Mouse (Mus musculus) CH12.LX (cell line): Measurements from ENCODE around the gene Cpt1b. TPM values are rescaled to one million over a fixed set of nuclear protein-coding genes. Genes with fewer than 3 reads are reported as not detected.

Experiments used
- DNase-seq: peaks from one replicate; pipeline ENCODE4 v3.0.0-alpha.2; 2013; ENCODE audit errors: extremely low read depth
- H3K27ac ChIP-seq: 2 replicates; pipeline ENCODE4 v1.5.1; 2012; ENCODE audit warnings: low read depth, mild to moderate bottlenecking, control low read depth, moderate library complexity; ENCODE audit not compliant: insufficient read depth
- H3K27me3 ChIP-seq: replicated peaks from 2 replicates; pipeline ENCODE3; 2012; ENCODE audit warnings: inconsistent platforms
- H3K36me3 ChIP-seq, 2 experiments: replicated peaks in 1 of 2; 2 replicates each; pipeline versions ENCODE3 to v1.6.1; 2012; ENCODE audit warnings: inconsistent platforms in 1 of 2, low read length in 1 of 2, mild to moderate bottlenecking in 1 of 2, mixed read lengths in 1 of 2, moderate library complexity in 1 of 2; ENCODE audit not compliant: control insufficient read depth in 1 of 2, insufficient read depth in 1 of 2
- H3K4me1 ChIP-seq, 2 experiments: 2 replicates each; pipeline ENCODE4 v1.6.1; 2012; ENCODE audit warnings: inconsistent platforms in 1 of 2, moderate library complexity in 1 of 2; ENCODE audit not compliant: insufficient read depth in 2 of 2, control insufficient read depth in 1 of 2
- H3K4me2 ChIP-seq: 2 replicates; pipeline ENCODE4 v1.6.1; 2012; ENCODE audit warnings: low read depth, mild to moderate bottlenecking, control low read depth; ENCODE audit not compliant: poor library complexity, insufficient read depth, severe bottlenecking
- H3K4me3 ChIP-seq, 3 experiments: fragments of 150-350 bp in 1 of 3; sonication (generic) in 1 of 3; replicated peaks in 1 of 3; 2 replicates each; pipeline versions ENCODE3 to v1.5.1; 2011 to 2012; ENCODE audit warnings: low read depth in 2 of 3, low read length in 2 of 3, mild to moderate bottlenecking in 2 of 3, moderate library complexity in 2 of 3, control low read depth in 1 of 3, improper control_type of control experiment in 1 of 3, inconsistent platforms in 1 of 3, mixed read lengths in 1 of 3; ENCODE audit not compliant: poor library complexity in 1 of 3
- H3K79me2 ChIP-seq: replicated peaks from 2 replicates; pipeline ENCODE4 v1.6.1; 2012; ENCODE audit warnings: mild to moderate bottlenecking, moderate library complexity; ENCODE audit not compliant: control insufficient read depth, poor library complexity, insufficient read depth, severe bottlenecking; ENCODE audit errors: extremely low read depth
- H3K9ac ChIP-seq: 2 replicates; pipeline ENCODE4 v1.6.1; 2012; ENCODE audit warnings: low read depth, mild to moderate bottlenecking, control low read depth, moderate library complexity; ENCODE audit not compliant: insufficient read depth
- H3K9me3 ChIP-seq: replicated peaks from 2 replicates; pipeline ENCODE3; 2012; ENCODE audit warnings: low read length, inconsistent platforms, mixed read lengths
- BHLHE40 ChIP-seq: IDR thresholded peaks from 2 replicates; pipeline ENCODE4 v1.6.1; 2011; ENCODE audit warnings: mild to moderate bottlenecking, low read depth, low read length, improper control_type of control experiment
- CHD2 ChIP-seq: IDR thresholded peaks from 2 replicates; pipeline ENCODE4 v1.6.1; 2011; ENCODE audit warnings: low read length, improper control_type of control experiment
- EP300 ChIP-seq: IDR thresholded peaks from 2 replicates; pipeline ENCODE4 v1.6.1; 2011; ENCODE audit warnings: low read length, improper control_type of control experiment
- ETS1 ChIP-seq: conservative IDR thresholded peaks from 2 replicates; pipeline ENCODE4 v1.6.1; 2012; ENCODE audit warnings: low read depth, mild to moderate bottlenecking, inconsistent platforms, low read length, improper control_type of control experiment, moderate library complexity
- GABPA ChIP-seq: IDR thresholded peaks from 2 replicates; pipeline ENCODE4 v1.6.1; 2012; ENCODE audit warnings: low read depth, low read length, improper control_type of control experiment, inconsistent platforms; ENCODE audit not compliant: insufficient replicate concordance
- MAX ChIP-seq: IDR thresholded peaks from 2 replicates; pipeline ENCODE4 v1.6.1; 2011; ENCODE audit warnings: low read length, improper control_type of control experiment
- MAZ ChIP-seq: IDR thresholded peaks from 2 replicates; pipeline ENCODE4 v1.6.1; 2012; ENCODE audit warnings: low read depth, mild to moderate bottlenecking, inconsistent platforms, low read length, improper control_type of control experiment, moderate library complexity
- MXI1 ChIP-seq: IDR thresholded peaks from 2 replicates; pipeline ENCODE4 v1.6.1; 2011; ENCODE audit warnings: mild to moderate bottlenecking, low read depth, low read length, improper control_type of control experiment
- NELFE ChIP-seq: IDR thresholded peaks from 2 replicates; pipeline ENCODE4 v1.6.1; 2011; ENCODE audit warnings: low read depth, low read length, improper control_type of control experiment
- PAX5 ChIP-seq: IDR thresholded peaks from 2 replicates; pipeline ENCODE4 v1.6.1; 2012; ENCODE audit warnings: low read length, inconsistent platforms, mixed read lengths
- POLR2AphosphoS2 ChIP-seq: IDR thresholded peaks from 2 replicates; pipeline ENCODE4 v1.6.1; 2011; ENCODE audit warnings: low read depth, low read length, improper control_type of control experiment
- SMC3 ChIP-seq: IDR thresholded peaks from 2 replicates; pipeline ENCODE4 v1.6.1; 2011; ENCODE audit warnings: low read depth, low read length, improper control_type of control experiment
- UBTF ChIP-seq: IDR thresholded peaks from 2 replicates; pipeline ENCODE4 v1.6.1; 2012; ENCODE audit warnings: low read depth, mild to moderate bottlenecking, inconsistent platforms, low read length, improper control_type of control experiment, moderate library complexity
- USF2 ChIP-seq: conservative IDR thresholded peaks from 2 replicates; pipeline ENCODE4 v1.6.1; 2011; ENCODE audit warnings: low read depth, low read length, improper control_type of control experiment
- ZKSCAN1 ChIP-seq: IDR thresholded peaks from 2 replicates; pipeline ENCODE4 v1.6.1; 2012; ENCODE audit warnings: low read depth, inconsistent platforms, low read length, improper control_type of control experiment, borderline replicate concordance
- ZMIZ1 ChIP-seq: IDR thresholded peaks from 2 replicates; pipeline ENCODE4 v1.6.1; 2012; ENCODE audit warnings: low read depth, mild to moderate bottlenecking, inconsistent platforms, low read length, improper control_type of control experiment
- ZNF384 ChIP-seq: IDR thresholded peaks from 2 replicates; pipeline ENCODE4 v1.6.1; 2012; ENCODE audit warnings: low read depth, low read length, improper control_type of control experiment, inconsistent platforms
- dilution Hi-C: fragments of 300-500 bp; cut with MboI; formaldehyde crosslinking; loops from 2 replicates; pipeline ENCODE4 v1.14.3; 2020; ENCODE audit warnings: low sequenced_read_pairs; ENCODE audit not compliant: extremely low pct_unique_long_range_greater_than_20kb, extremely low pct_ligation_motif_present
- in situ Hi-C: fragments of 300-500 bp; cut with MboI; formaldehyde crosslinking; loops from 3 replicates; pipeline ENCODE4 v1.14.3; 2019; ENCODE audit warnings: low sequenced_read_pairs, low pct_ligation_motif_present, low pct_unique_long_range_greater_than_20kb, mixed read lengths
- polyA plus RNA-seq: library from polyadenylated mRNA; unstranded; fragments of >175 nt; gene quantifications from 2 replicates; pipeline ENCODE4 v1.2.1, GENCODE M21; 2012; ENCODE audit warnings: low read depth; ENCODE audit not compliant: insufficient read length
- total RNA-seq, 2 experiments: library from RNA; depleted of rRNA; stranded (reverse); fragments of 300-350 nt in 1 of 2; fragments of >200 nt in 1 of 2; gene quantifications; 2 replicates each; pipeline ENCODE4 v1.2.3; 2012 to 2014

Gene Cpt1b
- total and polyA plus RNA-seq, 3 experiments, result 1.5 to 2.1 (median 2.1) TPM

GRCm38 (mm10) chr15:89455642-89456041 is 30.0 kb upstream of the Cpt1b start:
- Histone ChIP-seq H3K27ac (no peak overlapping the region), H3K9ac (no peak overlapping the region), H3K4me1 (peaks cover 3 to 5% of the 10 kb centered on the region in 2 experiments)
- dilution Hi-C loops, result no loop called here
- TF ChIP-seq BHLHE40, result no peak
- TF ChIP-seq MAX, result no peak
- TF ChIP-seq ETS1, result no peak
- TF ChIP-seq MAZ, result no peak
- no peak for TF ChIP-seq NELFE
- TF ChIP-seq, all 38 proteins: peak for 0
- in situ Hi-C loops, result no loop called here
- no peak overlapping the region for H3K4me3 ChIP-seq
- no peaks in the 10 kb centered on the region for H3K36me3 ChIP-seq
- peaks cover 62% of the 10 kb centered on the region for H3K27me3 ChIP-seq
- peaks cover 7% of the 10 kb centered on the region for H3K9me3 ChIP-seq
- H3K4me2 ChIP-seq, result no peak overlapping the region
- no peaks in the 10 kb centered on the region for H3K79me2 ChIP-seq
- no peak for DNase-seq

- dilution Hi-C loops (no loop called here), in situ Hi-C loops (no loop called here)
- Histone ChIP-seq H3K36me3 (no peaks in the 10 kb centered on the region), H3K4me3 (no peak overlapping the region), H3K4me2 (no peak overlapping the region), H3K4me1 (peaks cover 3 to 5% of the 10 kb centered on the region in 2 experiments), H3K9ac (no peak overlapping the region), H3K27me3 (peaks cover 63% of the 10 kb centered on the region), H3K79me2 (no peaks in the 10 kb centered on the region), H3K27ac (no peak overlapping the region), H3K9me3 (peaks cover 7% of the 10 kb centered on the region)
- TF ChIP-seq GABPA (no peak), ZNF384 (no peak), USF2 (no peak), ZMIZ1 (no peak), POLR2AphosphoS2 (no peak), EP300 (no peak), MXI1 (no peak), SMC3 (no peak), PAX5 (no peak), CHD2 (no peak), UBTF (no peak), MAX (no peak), ZKSCAN1 (no peak)
- DNase-seq, result no peak
Observed at GRCm38 (mm10) chr15:89454857-89455256, 29.2 kb upstream of the Cpt1b start.
